Mouse (Mus musculus) midbrain, embryonic 11.5 days (tissue): ENCODE measurements at regions not wholly inside any gene's neighbourhood (a gene's known extent, or its start where the extent isn't known, plus 50 kb on each side); places are given as distances from the start of the nearest gene placed in this dataset.

Experiments
- ATAC-seq: fragments of 200-750 bp; cut with Nextera tagmentation; 2 replicates; pipeline ENCODE4 v1.8.0; 2017; ENCODE audit warnings: moderate TSS enrichment, moderate library complexity; ENCODE audit not compliant: low FRiP score
- DNase-seq: peaks from one replicate; pipeline ENCODE4 v3.0.0; 2015; ENCODE audit warnings: low spot score; ENCODE audit errors: missing footprints
- H3K27ac ChIP-seq: fragments of 300-500 bp; sonication (generic); 2 replicates; pipeline ENCODE4 v1.5.1; 2014; ENCODE audit warnings: low read depth, low read length
- H3K27me3 ChIP-seq: fragments of 300-500 bp; sonication (generic); 2 replicates; pipeline ENCODE4 v1.6.1; 2014; ENCODE audit warnings: mild to moderate bottlenecking, low read length, moderate library complexity, mixed read lengths; ENCODE audit not compliant: control insufficient read depth, insufficient read depth
- H3K36me3 ChIP-seq: fragments of 300-500 bp; sonication (generic); 2 replicates; pipeline ENCODE4 v1.6.1; 2014; ENCODE audit warnings: mild to moderate bottlenecking, low read length, moderate library complexity, mixed read lengths; ENCODE audit not compliant: control insufficient read depth, insufficient read depth
- H3K4me1 ChIP-seq: fragments of 300-500 bp; sonication (generic); 2 replicates; pipeline ENCODE4 v1.6.1; 2014; ENCODE audit warnings: low read length; ENCODE audit not compliant: control insufficient read depth, insufficient read depth
- H3K4me2 ChIP-seq: fragments of 300-500 bp; sonication (generic); 2 replicates; pipeline ENCODE4 v1.6.1; 2014; ENCODE audit warnings: mild to moderate bottlenecking, moderate library complexity
- H3K4me3 ChIP-seq: fragments of 300-500 bp; sonication (generic); 2 replicates; pipeline ENCODE4 v1.5.1; 2014; ENCODE audit warnings: low read depth, low read length
- H3K9ac ChIP-seq: fragments of 300-500 bp; sonication (generic); 2 replicates; pipeline ENCODE4 v1.6.1; 2014; ENCODE audit warnings: low read length
- H3K9me3 ChIP-seq: fragments of 300-500 bp; sonication (generic); 2 replicates; pipeline ENCODE4 v1.6.1; 2016; ENCODE audit warnings: low read length; ENCODE audit not compliant: control insufficient read depth
- WGBS: fragments of 180-500 bp; shearing (Covaris S2); extraction: QIAGEN DNeasy Blood & Tissue Kit; methylation state at CpG from one replicate; pipeline ENCODE4 v1.1.7; 2014; 5-methylcytosine and 5-hydroxymethylcytosine counted together

GRCm38 (mm10) chr2:106195170-106195569, 191.8 kb upstream of the Dnajc24 start:
- H3K9me3 ChIP-seq: no peaks in the 10 kb centered on the region
- DNase-seq (peak; percentile 88), ATAC-seq (peak; percentile 41)
- H3K4me1 ChIP-seq: peaks cover 9% of the 10 kb centered on the region
- H3K27ac ChIP-seq: no peak overlapping the region
- no peak overlapping the region for H3K9ac ChIP-seq
- 5% methylated on average over 7 of the region's 7 CpGs for WGBS
- H3K27me3 ChIP-seq: no peaks in the 10 kb centered on the region; the same call in 1 of the 2 replicates
- no peaks in the 10 kb centered on the region for H3K36me3 ChIP-seq
- no peak overlapping the region for H3K4me3 ChIP-seq
- H3K4me2 ChIP-seq: peak overlapping the region; percentile 51; the same call in 1 of the 2 replicates

- H3K4me2 ChIP-seq: peak overlapping the region; percentile 51
- peak overlapping the region; percentile 55 for H3K9ac ChIP-seq
- no peaks in the 10 kb centered on the region; the same call in 1 of the 2 replicates for H3K27me3 ChIP-seq
- H3K4me1 ChIP-seq: peaks cover 9% of the 10 kb centered on the region
- H3K4me3 ChIP-seq: peak overlapping the region; percentile 25
- ATAC-seq (peak; percentile 82), DNase-seq (peak; percentile 99)
- no peaks in the 10 kb centered on the region for H3K36me3 ChIP-seq
- peak overlapping the region; percentile 31; the same call in 1 of the 2 replicates for H3K27ac ChIP-seq
- 7% methylated on average over 14 of the region's 14 CpGs for WGBS
- no peaks in the 10 kb centered on the region for H3K9me3 ChIP-seq
Measured at GRCm38 (mm10) chr2:106194369-106195023, 191.1 kb upstream of the Dnajc24 start.

GRCm38 (mm10) chr2:106193889-106194347, 190.6 kb upstream of the Dnajc24 start:
- H3K27me3 ChIP-seq: no peaks in the 10 kb centered on the region; the same call in 1 of the 2 replicates
- 2% methylated on average over 9 of the region's 9 CpGs for WGBS
- ATAC-seq: peak; percentile 49

GRCm38 (mm10) chr2:106190579-106191322, 187.4 kb upstream of the Dnajc24 start:
- peaks cover 9% of the 10 kb centered on the region for H3K4me1 ChIP-seq
- peak overlapping the region; percentile 17 for H3K4me2 ChIP-seq
- no peak overlapping the region for H3K4me3 ChIP-seq
- ATAC-seq (peak; percentile 78), DNase-seq (peak; percentile 90)
- no peaks in the 10 kb centered on the region for H3K9me3 ChIP-seq
- H3K9ac ChIP-seq: no peak overlapping the region
- no peaks in the 10 kb centered on the region for H3K36me3 ChIP-seq
- no peaks in the 10 kb centered on the region for H3K27me3 ChIP-seq
- H3K27ac ChIP-seq: no peak overlapping the region
- WGBS: 11% methylated on average over 11 of the region's 11 CpGs

More at GRCm38 (mm10) chr2:106193889-106194347, 190.6 kb upstream of the Dnajc24 start:
- Histone ChIP-seq H3K9ac (peak overlapping the region; percentile 55), H3K9me3 (no peaks in the 10 kb centered on the region), H3K4me3 (peak overlapping the region; percentile 25), H3K4me1 (peaks cover 9% of the 10 kb centered on the region), H3K4me2 (peak overlapping the region; percentile 51), H3K36me3 (no peaks in the 10 kb centered on the region), H3K27ac (peak overlapping the region; percentile 31; the same call in 1 of the 2 replicates)
- DNase-seq: peak; percentile 95

- Histone ChIP-seq H3K9ac (no peak overlapping the region), H3K27ac (no peak overlapping the region), H3K9me3 (no peaks in the 10 kb centered on the region), H3K27me3 (peaks cover 2% of the 10 kb centered on the region; the same call in 1 of the 2 replicates), H3K4me2 (no peak overlapping the region), H3K4me1 (peaks cover 6% of the 10 kb centered on the region; the same call in 1 of the 2 replicates), H3K36me3 (no peaks in the 10 kb centered on the region), H3K4me3 (no peak overlapping the region)
- 77% methylated on average over 16 of the region's 16 CpGs for WGBS
- ATAC-seq: no peak
- no peak for DNase-seq
Measured at GRCm38 (mm10) chr2:106183651-106184050, 180.3 kb upstream of the Dnajc24 start.

- peak; percentile 88 for DNase-seq
- H3K36me3 ChIP-seq: no peaks in the 10 kb centered on the region
- peaks cover 6% of the 10 kb centered on the region; the same call in 1 of the 2 replicates for H3K4me1 ChIP-seq
- 5% methylated on average over 10 of the region's 10 CpGs for WGBS
- H3K27me3 ChIP-seq: peaks cover 2% of the 10 kb centered on the region; the same call in 1 of the 2 replicates
- peak; percentile 86 for ATAC-seq
- no peak overlapping the region for H3K9ac ChIP-seq
- no peak overlapping the region for H3K27ac ChIP-seq
- no peaks in the 10 kb centered on the region for H3K9me3 ChIP-seq
- 0 out of 2 replicates have a peak overlapping the region, but pooled peaks have one; percentile 16 for H3K4me3 ChIP-seq
- peak overlapping the region; percentile 38; the same call in 1 of the 2 replicates for H3K4me2 ChIP-seq
Measured at GRCm38 (mm10) chr2:106182051-106182450, 178.7 kb upstream of the Dnajc24 start.

GRCm38 (mm10) chr2:106162681-106163080, 159.3 kb upstream of the Dnajc24 start:
- no peak overlapping the region for H3K27ac ChIP-seq
- 79% methylated on average over 4 of the region's 4 CpGs for WGBS
- ATAC-seq (no peak), DNase-seq (peak; percentile 81)
- H3K4me1 ChIP-seq: no peaks in the 10 kb centered on the region
- H3K4me2 ChIP-seq: no peak overlapping the region
- H3K27me3 ChIP-seq: no peaks in the 10 kb centered on the region
- no peak overlapping the region for H3K4me3 ChIP-seq
- no peaks in the 10 kb centered on the region for H3K36me3 ChIP-seq
- H3K9ac ChIP-seq: no peak overlapping the region
- H3K9me3 ChIP-seq: no peaks in the 10 kb centered on the region

- Histone ChIP-seq H3K9me3 (no peaks in the 10 kb centered on the region), H3K27ac (no peak overlapping the region), H3K4me3 (no peak overlapping the region), H3K4me2 (no peak overlapping the region), H3K9ac (no peak overlapping the region), H3K36me3 (no peaks in the 10 kb centered on the region), H3K4me1 (no peaks in the 10 kb centered on the region), H3K27me3 (no peaks in the 10 kb centered on the region)
- DNase-seq (peak; percentile 83), ATAC-seq (peak; percentile 75)
- 48% methylated on average over 5 of the region's 5 CpGs for WGBS
Measured at GRCm38 (mm10) chr2:106161877-106162276, 158.5 kb upstream of the Dnajc24 start.

GRCm38 (mm10) chr2:106149701-106150100, 146.4 kb upstream of the Dnajc24 start:
- Histone ChIP-seq H3K27me3 (no peaks in the 10 kb centered on the region), H3K36me3 (no peaks in the 10 kb centered on the region), H3K4me1 (no peaks in the 10 kb centered on the region), H3K4me3 (no peak overlapping the region), H3K9ac (no peak overlapping the region), H3K27ac (no peak overlapping the region), H3K4me2 (no peak overlapping the region), H3K9me3 (no peaks in the 10 kb centered on the region)
- no peak for DNase-seq
- no peak for ATAC-seq
- 51% methylated on average over 3 of the region's 3 CpGs for WGBS
